Mouse (Mus musculus): ENCODE results near the gene Dnah10.

DNA sequence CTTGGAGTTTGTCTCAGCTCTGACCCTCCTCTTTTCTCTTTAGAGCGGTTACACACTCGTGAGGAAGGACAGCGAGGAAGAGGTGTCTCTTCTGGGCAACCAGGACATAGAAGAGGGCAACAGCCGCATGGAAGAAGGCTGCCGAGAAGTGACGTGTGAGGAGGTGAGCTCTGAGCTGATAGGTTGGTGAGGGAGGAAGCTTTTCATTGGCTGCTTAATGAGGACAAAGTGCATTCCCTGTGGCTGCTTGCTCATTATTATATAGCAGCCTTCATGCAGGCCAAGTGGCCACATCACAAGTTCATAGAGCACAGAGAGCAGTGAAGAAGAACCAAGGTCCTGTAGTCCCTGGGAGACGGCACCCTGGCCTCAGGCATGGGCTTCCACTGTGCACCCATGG lies 6.5 kb upstream of the Dnah10 start:
- TF ChIP-seq ZNF384 (IDR thresholded peaks at IDR 0.05; ENCODE audit: low read depth, low read length) (no peak), MAFK (IDR thresholded peaks at IDR 0.05; ENCODE audit: insufficient read depth, low read depth, low read length) (no peak), CHD2 (IDR thresholded peaks at IDR 0.05; ENCODE audit: low read depth, low read length) (no peak), HCFC1 (IDR thresholded peaks at IDR 0.05; ENCODE audit: borderline replicate concordance, insufficient read depth, low read length) (no peak), ZC3H11A (IDR thresholded peaks at IDR 0.05; ENCODE audit: borderline replicate concordance, low read depth, low read length) (no peak)
